Mouse (Mus musculus): ENCODE data around the gene Zfp949. TPM values are rescaled to one million over a fixed set of nuclear protein-coding genes. Genes with fewer than 3 reads are reported as not detected.
"Not testable (repeated sequence)": the region's sequence is repeated elsewhere in the genome, so short reads cannot be mapped to it uniquely, and the experiment has no call there.

Zfp949 gene
- polyA plus RNA-seq, 1 experiment from 2014 or later, result 5.8 TPM

- Histone ChIP-seq H3K36me3 (replicated peaks) (peaks cover under 1% of the 10 kb centered on the region; the same call in 1 of the 2 replicates), H3K27me3 (ENCODE audit: poor library complexity, severe bottlenecking) (no peaks in the 10 kb centered on the region), H3K4me3 (peak overlapping the region; percentile 76), H3K4me1 (peaks cover 19% of the 10 kb centered on the region), H3K9me3 (no peaks in the 10 kb centered on the region), H3K27ac (peak overlapping the region; percentile 83)
- WGBS, result 38% methylated on average over 7 of the region's 7 CpGs
- peak; percentile 16 for DNase-seq (ENCODE audit: extremely low spot score, low spot score)
Measured at GRCm38 (mm10) chr9:88547270-88547669, 550 bp upstream of the Zfp949 start.

GRCm38 (mm10) chr9:88548614-88548945 is 760 bp downstream of the Zfp949 start:
- Histone ChIP-seq H3K9me3 (no peaks in the 10 kb centered on the region), H3K4me3 (peak overlapping the region; percentile 76), H3K27ac (peak overlapping the region; percentile 83), H3K4me1 (peaks cover 19% of the 10 kb centered on the region), H3K27me3 (ENCODE audit: poor library complexity, severe bottlenecking) (no peaks in the 10 kb centered on the region), H3K36me3 (replicated peaks) (peaks cover 11% of the 10 kb centered on the region)
- no peak for DNase-seq (ENCODE audit: extremely low spot score, low spot score)
- WGBS, result 5% methylated on average over 8 of the region's 8 CpGs

- Histone ChIP-seq H3K27ac (no peak overlapping the region), H3K4me3 (no peak overlapping the region), H3K4me1 (peaks cover 14% of the 10 kb centered on the region), H3K27me3 (ENCODE audit: poor library complexity, severe bottlenecking) (no peaks in the 10 kb centered on the region), H3K9me3 (no peaks in the 10 kb centered on the region), H3K36me3 (replicated peaks) (peaks cover 23% of the 10 kb centered on the region)
- WGBS, result 97% methylated on average over 14 of the region's 14 CpGs
- no peak for DNase-seq (ENCODE audit: extremely low spot score, low spot score)
Measured at GRCm38 (mm10) chr9:88553071-88553470, 5.3 kb downstream of the Zfp949 start.

GRCm38 (mm10) chr9:88558146-88558545 is 10.3 kb downstream of the Zfp949 start:
- H3K36me3 ChIP-seq (replicated peaks), result peaks cover 43% of the 10 kb centered on the region
- H3K4me3 ChIP-seq, result no peak overlapping the region
- DNase-seq (ENCODE audit: extremely low spot score, low spot score), result no peak
- no peak overlapping the region for H3K27ac ChIP-seq
- H3K4me1 ChIP-seq, result no peaks in the 10 kb centered on the region
- WGBS, result 85% methylated on average over 4 of the region's 4 CpGs
- peaks cover 7% of the 10 kb centered on the region; the same call in 1 of the 2 replicates for H3K9me3 ChIP-seq
- no peaks in the 10 kb centered on the region for H3K27me3 ChIP-seq (ENCODE audit: poor library complexity, severe bottlenecking)

- H3K27ac ChIP-seq; DNase-seq (ENCODE audit: extremely low spot score, low spot score); H3K4me1 ChIP-seq; H3K27me3 ChIP-seq (ENCODE audit: poor library complexity, severe bottlenecking); H3K9me3 ChIP-seq; H3K4me3 ChIP-seq: not testable (repeated sequence)
- WGBS, result 85% methylated on average over 2 of the region's 2 CpGs
- H3K36me3 ChIP-seq (replicated peaks), result peaks cover 57% of the 10 kb centered on the region
Measured at GRCm38 (mm10) chr9:88561476-88561875, 13.7 kb downstream of the Zfp949 start.

- peaks cover 46% of the 10 kb centered on the region for H3K36me3 ChIP-seq (replicated peaks)
- H3K4me1 ChIP-seq; DNase-seq (ENCODE audit: extremely low spot score, low spot score); H3K27me3 ChIP-seq (ENCODE audit: poor library complexity, severe bottlenecking); H3K27ac ChIP-seq; H3K4me3 ChIP-seq: not testable (repeated sequence)
- 96% methylated on average over 3 of the region's 3 CpGs for WGBS
- H3K9me3 ChIP-seq, result peaks cover 35% of the 10 kb centered on the region
Measured at GRCm38 (mm10) chr9:88570471-88570870, 22.7 kb downstream of the Zfp949 start.

- whole genome bisulfite sequencing, result 82% methylated on average over 2 of the region's 2 CpGs
- H3K9me3 ChIP-seq; H3K4me1 ChIP-seq; DNase-seq (ENCODE audit: extremely low spot score, low spot score); H3K27me3 ChIP-seq (ENCODE audit: poor library complexity, severe bottlenecking); H3K36me3 ChIP-seq (replicated peaks); H3K27ac ChIP-seq; H3K4me3 ChIP-seq: not testable (repeated sequence)
Measured at GRCm38 (mm10) chr9:88580591-88580990, 32.8 kb downstream of the Zfp949 start, which contains the start of gene Trim43a. Gene Trim43a (plus strand): TSS chr9:88580891.

- H3K27me3 ChIP-seq (ENCODE audit: poor library complexity, severe bottlenecking); H3K27ac ChIP-seq; H3K9me3 ChIP-seq; H3K4me3 ChIP-seq; DNase-seq (ENCODE audit: extremely low spot score, low spot score); H3K4me1 ChIP-seq; H3K36me3 ChIP-seq (replicated peaks): not testable (repeated sequence)
- WGBS, result 83% methylated on average over 6 of the region's 6 CpGs
Measured at GRCm38 (mm10) chr9:88593708-88594107, 45.9 kb downstream of the Zfp949 start.

- Histone ChIP-seq H3K27ac (peak overlapping the region; percentile 77), H3K4me3 (peak overlapping the region; percentile 48)
- DNase-seq (ENCODE audit: extremely low spot score, low spot score), result peak; percentile 87
- not testable (repeated sequence) for H3K4me1 ChIP-seq; H3K27me3 ChIP-seq (ENCODE audit: poor library complexity, severe bottlenecking); H3K9me3 ChIP-seq; H3K36me3 ChIP-seq (replicated peaks)
- WGBS, result 2% methylated on average over 49 of the region's 50 CpGs
Measured at GRCm38 (mm10) chr9:88599206-88600162, 51.7 kb downstream of the Zfp949 start.

Other genes starting within 250 kb of the Zfp949 start
- 0.86 and 0.95 TPM in 2 replicates for gene Nt5e, start 220.8 kb upstream of the Zfp949 start, polyA plus RNA-seq (2016; fragmentation: Nextera tagmentation; extraction: Ambion mirVana)
- gene Snx14, start 109.1 kb upstream of the Zfp949 start, polyA plus RNA-seq (2016; fragmentation: Nextera tagmentation; extraction: Ambion mirVana), result 20.3 and 21.5 TPM in 2 replicates
- gene Gm20537, start 91.4 kb upstream of the Zfp949 start, polyA plus RNA-seq (2016; fragmentation: Nextera tagmentation; extraction: Ambion mirVana), result 0.48 and 1.1 TPM in 2 replicates
- 139 and 142 TPM in 2 replicates for gene Syncrip, start 65.4 kb upstream of the Zfp949 start, polyA plus RNA-seq (2016; fragmentation: Nextera tagmentation; extraction: Ambion mirVana)
- gene Trim43a, start 32.9 kb downstream of the Zfp949 start, polyA plus RNA-seq (2016; fragmentation: Nextera tagmentation; extraction: Ambion mirVana), result not detected in 2 replicates
- gene Mthfsl, start 172.3 kb downstream of the Zfp949 start, polyA plus RNA-seq (2016; fragmentation: Nextera tagmentation; extraction: Ambion mirVana), result 24.3 and 25.0 TPM in 2 replicates
- gene Bcl2a1d, start 183.9 kb downstream of the Zfp949 start, polyA plus RNA-seq (2016; fragmentation: Nextera tagmentation; extraction: Ambion mirVana), result not detected in 2 replicates

All from forebrain, embryonic 10.5 days (tissue).